Mouse (Mus musculus): ENCODE measurements around the gene C5ar2. TPM values are rescaled to one million over a fixed set of nuclear protein-coding genes. Genes with fewer than 3 reads are reported as not detected.

The C5ar2 gene
- total RNA-seq, 1 experiment: 0.13 TPM

GRCm38 (mm10) chr7:16221582-16222272, 22.2 kb downstream of the C5ar2 start, which contains the start of gene Dhx34:
TSS of gene Dhx34 (minus strand) at chr7:16222037.
- in situ Hi-C loops (cut with MboI; ENCODE audit: low sequenced_read_pairs in 2 of 2, unreplicated experiment in 2 of 2): no loop called here
- TF ChIP-seq MAFK (IDR thresholded peaks at IDR 0.05; ENCODE audit: insufficient read depth, low read depth, low read length): no peak
- no peak for TF ChIP-seq CHD2 (IDR thresholded peaks at IDR 0.05; ENCODE audit: low read depth, low read length)
- TF ChIP-seq ZNF384 (IDR thresholded peaks at IDR 0.05; ENCODE audit: low read depth, low read length): no peak
- TF ChIP-seq HCFC1 (IDR thresholded peaks at IDR 0.05; ENCODE audit: borderline replicate concordance, insufficient read depth, low read length): peak; percentile 59; the same call in 1 of the 2 replicates
- no peak for TF ChIP-seq ZC3H11A (IDR thresholded peaks at IDR 0.05; ENCODE audit: borderline replicate concordance, low read depth, low read length)
- DNase-seq (ENCODE audit: low read depth, low spot score): peak; percentile 98
- Histone ChIP-seq H3K4me3 (ENCODE audit: insufficient read depth in 1 of 2, low read depth in 1 of 2, low read length in 2 of 2, poor library complexity in 1 of 2, severe bottlenecking in 1 of 2) (peak within 1 kb of the TSS; percentile 60 to 69), H3K27ac (ENCODE audit: insufficient read depth, low read depth, low read length, poor library complexity, severe bottlenecking) (no peak within 1 kb of the TSS), H3K9ac (ENCODE audit: insufficient read depth, low read depth, low read length, poor library complexity, severe bottlenecking) (peak within 1 kb of the TSS; percentile 72), H3K9me3 (ENCODE audit: control insufficient read depth, insufficient read depth, low read depth, low read length) (no peaks in the 10 kb centered on the region), H3K4me1 (ENCODE audit: control insufficient read depth in 2 of 2, insufficient read depth in 2 of 2, low read length in 2 of 2, poor library complexity in 1 of 2) (no peaks in the 10 kb centered on the region), H3K36me3 (ENCODE audit: control insufficient read depth, insufficient read depth, low read length, poor library complexity, severe bottlenecking) (no peaks in the 10 kb centered on the region)

- Histone ChIP-seq H3K4me3 (ENCODE audit: insufficient read depth in 1 of 2, low read depth in 1 of 2, low read length in 2 of 2, poor library complexity in 1 of 2, severe bottlenecking in 1 of 2) (no peak overlapping the region), H3K9me3 (ENCODE audit: control insufficient read depth, insufficient read depth, low read depth, low read length) (no peaks in the 10 kb centered on the region), H3K36me3 (ENCODE audit: control insufficient read depth, insufficient read depth, low read length, poor library complexity, severe bottlenecking) (peaks cover 4% of the 10 kb centered on the region; the same call in 1 of the 2 replicates), H3K9ac (ENCODE audit: insufficient read depth, low read depth, low read length, poor library complexity, severe bottlenecking) (no peak overlapping the region), H3K4me1 (ENCODE audit: control insufficient read depth in 2 of 2, insufficient read depth in 2 of 2, low read length in 2 of 2, poor library complexity in 1 of 2) (peaks cover 0 to 4% of the 10 kb centered on the region in 2 experiments; a peak in 1 of 4 replicates), H3K27ac (ENCODE audit: insufficient read depth, low read depth, low read length, poor library complexity, severe bottlenecking) (no peak overlapping the region)
- in situ Hi-C loops (cut with MboI; ENCODE audit: low sequenced_read_pairs in 2 of 2, unreplicated experiment in 2 of 2): no loop called here
- no peak for TF ChIP-seq HCFC1 (IDR thresholded peaks at IDR 0.05; ENCODE audit: borderline replicate concordance, insufficient read depth, low read length)
- TF ChIP-seq ZC3H11A (IDR thresholded peaks at IDR 0.05; ENCODE audit: borderline replicate concordance, low read depth, low read length): no peak
- TF ChIP-seq ZNF384 (IDR thresholded peaks at IDR 0.05; ENCODE audit: low read depth, low read length): no peak
- TF ChIP-seq CHD2 (IDR thresholded peaks at IDR 0.05; ENCODE audit: low read depth, low read length): no peak
- TF ChIP-seq MAFK (IDR thresholded peaks at IDR 0.05; ENCODE audit: insufficient read depth, low read depth, low read length): no peak
- DNase-seq (ENCODE audit: low read depth, low spot score): no peak
Measured at GRCm38 (mm10) chr7:16213986-16214385, 30.0 kb downstream of the C5ar2 start.

GRCm38 (mm10) chr7:16213196-16213595, 30.8 kb downstream of the C5ar2 start:
- Histone ChIP-seq H3K4me1 (ENCODE audit: control insufficient read depth in 2 of 2, insufficient read depth in 2 of 2, low read length in 2 of 2, poor library complexity in 1 of 2) (peaks cover 0 to 4% of the 10 kb centered on the region in 2 experiments; a peak in 1 of 4 replicates), H3K4me3 (ENCODE audit: insufficient read depth in 1 of 2, low read depth in 1 of 2, low read length in 2 of 2, poor library complexity in 1 of 2, severe bottlenecking in 1 of 2) (no peak overlapping the region), H3K27ac (ENCODE audit: insufficient read depth, low read depth, low read length, poor library complexity, severe bottlenecking) (no peak overlapping the region), H3K36me3 (ENCODE audit: control insufficient read depth, insufficient read depth, low read length, poor library complexity, severe bottlenecking) (peaks cover 4% of the 10 kb centered on the region; the same call in 1 of the 2 replicates), H3K9ac (ENCODE audit: insufficient read depth, low read depth, low read length, poor library complexity, severe bottlenecking) (no peak overlapping the region), H3K9me3 (ENCODE audit: control insufficient read depth, insufficient read depth, low read depth, low read length) (no peaks in the 10 kb centered on the region)
- no peak for DNase-seq (ENCODE audit: low read depth, low spot score)
- in situ Hi-C loops (cut with MboI; ENCODE audit: low sequenced_read_pairs in 2 of 2, unreplicated experiment in 2 of 2): no loop called here
- TF ChIP-seq ZC3H11A (IDR thresholded peaks at IDR 0.05; ENCODE audit: borderline replicate concordance, low read depth, low read length) (no peak), HCFC1 (IDR thresholded peaks at IDR 0.05; ENCODE audit: borderline replicate concordance, insufficient read depth, low read length) (no peak), MAFK (IDR thresholded peaks at IDR 0.05; ENCODE audit: insufficient read depth, low read depth, low read length) (no peak), ZNF384 (IDR thresholded peaks at IDR 0.05; ENCODE audit: low read depth, low read length) (no peak)

GRCm38 (mm10) chr7:16210862-16211365, 33.0 kb downstream of the C5ar2 start:
- no peak overlapping the region for H3K9ac ChIP-seq (ENCODE audit: insufficient read depth, low read depth, low read length, poor library complexity, severe bottlenecking)
- in situ Hi-C loops (cut with MboI; ENCODE audit: low sequenced_read_pairs in 2 of 2, unreplicated experiment in 2 of 2): no loop called here
- H3K4me3 ChIP-seq (ENCODE audit: insufficient read depth in 1 of 2, low read depth in 1 of 2, low read length in 2 of 2, poor library complexity in 1 of 2, severe bottlenecking in 1 of 2): no peak overlapping the region

More at GRCm38 (mm10) chr7:16210862-16211365, 33.0 kb downstream of the C5ar2 start:
- no peak for DNase-seq (ENCODE audit: low read depth, low spot score)
- no peaks in the 10 kb centered on the region for H3K9me3 ChIP-seq (ENCODE audit: control insufficient read depth, insufficient read depth, low read depth, low read length)
- H3K36me3 ChIP-seq (ENCODE audit: control insufficient read depth, insufficient read depth, low read length, poor library complexity, severe bottlenecking): peaks cover 4% of the 10 kb centered on the region; the same call in 1 of the 2 replicates
- no peak for TF ChIP-seq CHD2 (IDR thresholded peaks at IDR 0.05; ENCODE audit: low read depth, low read length)
- no peak for TF ChIP-seq ZNF384 (IDR thresholded peaks at IDR 0.05; ENCODE audit: low read depth, low read length)
- no peak for TF ChIP-seq HCFC1 (IDR thresholded peaks at IDR 0.05; ENCODE audit: borderline replicate concordance, insufficient read depth, low read length)
- no peak for TF ChIP-seq MAFK (IDR thresholded peaks at IDR 0.05; ENCODE audit: insufficient read depth, low read depth, low read length)
- no peak for TF ChIP-seq ZC3H11A (IDR thresholded peaks at IDR 0.05; ENCODE audit: borderline replicate concordance, low read depth, low read length)
- H3K27ac ChIP-seq (ENCODE audit: insufficient read depth, low read depth, low read length, poor library complexity, severe bottlenecking): no peak overlapping the region
- H3K4me1 ChIP-seq (ENCODE audit: control insufficient read depth in 2 of 2, insufficient read depth in 2 of 2, low read length in 2 of 2, poor library complexity in 1 of 2): no peaks in the 10 kb centered on the region
